Mouse (Mus musculus): Measurements from ENCODE around the gene Lemd2. TPM values are rescaled to one million over a fixed set of nuclear protein-coding genes. Genes with fewer than 3 reads are reported as not detected.

Gene Lemd2
- polyA plus RNA-seq (2017; shearing (Covaris generic)), result 10 to 100 TPM; 61.9 to 69.7 TPM

DNA sequence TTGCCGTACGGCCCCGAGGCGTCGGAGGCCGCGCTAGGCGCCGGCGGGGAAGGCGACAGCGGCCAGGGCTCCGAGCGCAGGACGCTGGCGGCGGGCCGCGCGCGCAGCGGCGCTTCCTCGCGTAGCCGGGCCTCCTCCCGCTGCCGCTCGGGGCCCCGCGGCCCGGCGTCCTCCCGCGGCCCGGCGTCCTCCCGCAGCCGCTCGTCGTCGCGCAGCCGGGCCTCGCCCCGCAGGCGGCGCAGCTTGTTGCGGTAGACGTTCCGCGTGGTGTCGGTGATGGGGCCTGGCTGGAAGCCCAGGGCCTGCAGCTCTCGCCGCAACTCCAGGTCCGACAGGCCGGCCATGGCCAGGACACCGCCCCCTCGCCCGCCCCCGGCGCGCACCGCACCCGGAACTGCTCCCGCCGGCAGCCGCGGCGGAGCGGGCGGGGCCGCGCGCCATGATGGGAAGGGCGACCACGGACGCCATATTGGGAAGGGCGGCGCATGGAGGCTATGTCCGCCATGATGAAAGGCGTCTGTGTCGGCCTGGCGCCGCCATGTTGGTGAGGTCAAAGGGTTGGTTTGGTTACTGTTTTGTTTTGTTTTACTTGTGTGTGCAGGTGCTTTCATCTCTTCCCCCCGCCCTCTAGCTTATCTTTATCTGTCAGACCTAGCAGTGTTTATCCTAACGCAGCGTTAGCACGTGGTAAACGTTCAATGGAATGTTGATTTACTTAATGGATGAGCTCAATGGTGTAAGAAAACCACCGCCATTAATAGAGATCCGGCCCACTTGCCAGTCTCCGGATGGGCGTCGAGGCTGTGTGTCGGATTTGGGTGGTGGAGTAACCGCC lies at the start of gene Lemd2:
Gene Lemd2, minus strand, starts transcription at position 395 of the 835 bp plus-strand sequence.

DNA sequence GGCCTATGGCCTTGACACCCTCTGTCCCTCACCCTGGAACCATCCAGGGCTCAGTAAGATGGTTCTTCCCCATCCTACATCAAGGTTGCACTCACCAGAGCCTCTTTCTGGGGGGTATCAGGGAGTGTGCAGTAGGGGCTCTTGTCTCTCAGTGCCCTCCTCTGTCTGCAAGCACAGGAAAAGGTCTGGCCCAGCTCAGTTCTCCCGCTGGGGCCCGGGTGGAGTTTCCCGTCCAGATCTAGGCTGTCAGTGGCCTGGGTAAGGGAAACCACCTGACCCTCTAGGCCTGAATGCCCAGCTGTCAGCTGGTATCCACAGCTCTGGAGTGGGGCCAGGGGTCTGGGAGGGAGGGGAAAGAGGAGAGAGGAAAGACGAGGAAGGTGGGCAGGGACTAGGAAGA lies 36.7 kb downstream of the Lemd2 start, which contains the start of gene Ip6k3:
Gene Ip6k3, minus strand, starts transcription at position 251 of the 400 bp plus-strand sequence.

Other genes with a start within 250 kb of the Lemd2 start
- 10 to 100 TPM; 29.4 to 30.1 TPM for gene Zbtb9, start 231.3 kb downstream of the Lemd2 start, polyA plus RNA-seq (2017; shearing (Covaris generic))
- 1 to 10 TPM; 4.7 to 5.4 TPM for gene Bak1, start 175.5 kb downstream of the Lemd2 start, polyA plus RNA-seq (2017; shearing (Covaris generic))
- gene Itpr3, start 147.2 kb downstream of the Lemd2 start, polyA plus RNA-seq (2017; shearing (Covaris generic)), result 10 to 100 TPM in 1 of 2 experiments, 1 to 10 TPM in 1; 9.2 to 17.0 TPM
- gene Uqcc2, start 70.6 kb downstream of the Lemd2 start, polyA plus RNA-seq (2017; shearing (Covaris generic)), result 100 to 1,000 TPM; 103 to 113 TPM
- gene Ip6k3, start 36.7 kb downstream of the Lemd2 start, polyA plus RNA-seq (2017; shearing (Covaris generic)), result under 1 TPM in 1 of 2 experiments, not detected in 1; 0.15 TPM